Comparison of ENCODE assay signal across 14 mouse cellular contexts in the genomic region with DNA sequence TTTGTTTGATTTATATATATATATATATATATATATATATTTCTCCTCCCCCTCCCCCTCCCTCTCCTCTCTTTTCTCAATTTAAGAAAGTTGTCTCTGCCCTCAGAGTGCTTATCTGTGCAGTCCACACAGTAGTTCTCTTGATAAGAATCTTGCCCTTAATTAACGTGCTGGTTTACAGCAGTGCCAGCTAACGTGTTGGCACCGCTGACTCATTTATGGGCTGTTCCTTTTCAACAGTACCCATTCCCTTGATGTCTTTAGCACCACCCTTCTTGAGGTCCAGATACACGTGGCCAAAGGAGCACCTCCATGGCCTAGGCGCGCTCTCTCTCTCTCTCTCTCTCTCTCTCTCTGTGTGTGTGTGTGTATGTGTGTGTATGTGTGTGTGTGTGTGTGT. TPM values are rescaled to one million over a fixed set of nuclear protein-coding genes. Genes with fewer than 3 reads are reported as not detected.
DNase-seq lines count a peak whose midpoint lies in the region; ATAC-seq and TF ChIP-seq lines count a peak whose summit lies in the region.
"Had no signal": no experiment of that assay in that cellular context is flagged by ENCODE, and none has a peak within 500 bp of the region (broad histone marks: within the 10 kb centered on the region; RNA-seq: fewer than 3 reads in every experiment).

No protein-coding gene starts in this region.

- peak overlapping the region; percentile 53 for H3K4me2 ChIP-seq in liver, embryonic 15.5 days
- no peak overlapping the region for H3K4me2 ChIP-seq in hindbrain, embryonic 16.5 days (ENCODE audit: low read length)
- H3K4me2 ChIP-seq: heart, embryonic 15.5 days; hindbrain, embryonic 13.5 days had no signal

- no peak overlapping the region; the same call in 1 of the 2 replicates for H3K4me3 ChIP-seq in G1E (ENCODE audit: low read depth, low read length)
- no peak overlapping the region for H3K4me3 ChIP-seq in liver, embryonic 15.5 days (replicated peaks)
- H3K4me3 ChIP-seq in hindbrain, embryonic 16.5 days (ENCODE audit: low read length), result no peak overlapping the region
- H3K4me3 ChIP-seq: heart, embryonic 15.5 days; hindbrain, embryonic 13.5 days had no signal

- H3K27ac ChIP-seq in liver, embryonic 15.5 days (replicated peaks), result peak overlapping the region; percentile 93
- H3K27ac ChIP-seq in hindbrain, embryonic 16.5 days (ENCODE audit: low read depth, low read length), result no peak overlapping the region
- H3K27ac ChIP-seq: heart, embryonic 15.5 days; hindbrain, embryonic 13.5 days had no signal

- H3K9me3 ChIP-seq in G1E (replicated peaks), result no peaks in the 10 kb centered on the region
- H3K9me3 ChIP-seq in liver, embryonic 15.5 days (replicated peaks), result no peaks in the 10 kb centered on the region
- H3K9me3 ChIP-seq in hindbrain, embryonic 16.5 days (ENCODE audit: control insufficient read depth, low read length), result no peaks in the 10 kb centered on the region
- H3K9me3 ChIP-seq: heart, embryonic 15.5 days; hindbrain, embryonic 13.5 days had no signal

- ATAC-seq in G1E (ENCODE audit: extremely low read depth, insufficient number of reproducible peaks, low FRiP score, poor library complexity, severe bottlenecking), result peak; percentile 90
- peak; percentile 62 for ATAC-seq in granulocyte monocyte progenitor cell, adult 5-6 weeks (replicated peaks; ENCODE audit: poor library complexity, severe bottlenecking)
- peak; percentile 89 for ATAC-seq in liver, embryonic 15.5 days (ENCODE audit: insufficient read depth)
- no peak for ATAC-seq in hindbrain, embryonic 16.5 days

- no peak for TF ChIP-seq CTCF in G1E (IDR thresholded peaks at IDR 0.05; ENCODE audit: low read depth, low read length)

- DNase-seq in 416B (ENCODE audit: low read depth) (peak; percentile 99), G1E (ENCODE audit: low spot score) (peak; percentile 30)
- no peak for DNase-seq in adrenal gland, adult 2 months
- no peak for DNase-seq in cerebellum, adult 18-20 months
- no peak for DNase-seq in layer of hippocampus, postnatal 25 days (ENCODE audit: extremely low spot score in 1 of 2, low spot score in 1 of 2)
- DNase-seq: cerebellum, adult 2 months; lung, postnatal 10 days; midbrain, embryonic 14.5 days; right cerebral cortex, postnatal 25 days had no signal

- peaks cover 59% of the 10 kb centered on the region for H3K4me1 ChIP-seq in G1E (ENCODE audit: insufficient read depth, low read depth, low read length)
- H3K4me1 ChIP-seq in liver, embryonic 15.5 days (replicated peaks), result peaks cover 57% of the 10 kb centered on the region
- H3K4me1 ChIP-seq in hindbrain, embryonic 16.5 days (ENCODE audit: control insufficient read depth, insufficient read depth, low read depth, low read length), result no peaks in the 10 kb centered on the region
- H3K4me1 ChIP-seq: hindbrain, embryonic 13.5 days had no signal

- H3K27me3 ChIP-seq in G1E (ENCODE audit: insufficient read depth, low read length), result no peaks in the 10 kb centered on the region
- no peaks in the 10 kb centered on the region for H3K27me3 ChIP-seq in liver, embryonic 15.5 days
- H3K27me3 ChIP-seq in hindbrain, embryonic 16.5 days (replicated peaks; ENCODE audit: control insufficient read depth, insufficient read depth, low read length), result no peaks in the 10 kb centered on the region
- H3K27me3 ChIP-seq: heart, embryonic 15.5 days; hindbrain, embryonic 13.5 days had no signal

- H3K36me3 ChIP-seq in G1E (replicated peaks), result peaks cover 47% of the 10 kb centered on the region
- H3K36me3 ChIP-seq in liver, embryonic 15.5 days (replicated peaks), result peaks cover 20% of the 10 kb centered on the region; the same call in 1 of the 2 replicates
- no peaks in the 10 kb centered on the region for H3K36me3 ChIP-seq in hindbrain, embryonic 16.5 days (ENCODE audit: control insufficient read depth, insufficient read depth, low read length)
- H3K36me3 ChIP-seq: heart, embryonic 15.5 days had no signal

- WGBS in liver, embryonic 15.5 days (ENCODE audit: insufficient replicate concordance), result 24% methylated on average over 6 of the region's 6 CpGs
- 86% methylated on average over 6 of the region's 6 CpGs for WGBS in hindbrain, embryonic 16.5 days

- H3K9ac ChIP-seq in liver, embryonic 15.5 days, result 0 out of 2 replicates have a peak overlapping the region, but pooled peaks have one; percentile 6
- no peak overlapping the region for H3K9ac ChIP-seq in hindbrain, embryonic 16.5 days (ENCODE audit: low read depth, low read length)
- H3K9ac ChIP-seq: heart, embryonic 15.5 days; hindbrain, embryonic 13.5 days had no signal

RNA-seq across cellular contexts. Expression of a gene that starts 14.0 kb away (rescaled TPM):
- 122 and 152 TPM in 2 replicates for total RNA-seq in G1E (2014; fragmentation: Nextera tagmentation)
- 76.7 and 90.2 TPM in 2 replicates for total RNA-seq in G1E (2017)
- 21.6 and 24.1 TPM in 2 replicates for polyA plus RNA-seq in G1E (2012)
- 36.6 and 44.6 TPM in 2 replicates for total RNA-seq in granulocyte monocyte progenitor cell, adult 5-6 weeks (2014; fragmentation: Nextera tagmentation)
- total RNA-seq in granulocyte monocyte progenitor cell, adult 5-6 weeks (2017), result 26.7 and 39.9 TPM in 2 replicates
- polyA plus RNA-seq in liver, embryonic 15.5 days (2015; fragmentation: Nextera tagmentation; extraction: Ambion mirVana), result 18.4 and 21.7 TPM in 2 replicates
- polyA plus RNA-seq in hindbrain, embryonic 16.5 days (2015; fragmentation: Nextera tagmentation; extraction: Ambion mirVana), result 22.6 and 27.3 TPM in 2 replicates
- 10 to 100 TPM; 23.0 to 33.8 TPM for total RNA-seq in adrenal gland, adult 2 months (2021)
- polyA plus RNA-seq in adrenal gland, adult 2 months (2012; rRNA removed), result 9.8 and 10.4 TPM in 2 replicates
- total RNA-seq in layer of hippocampus, postnatal 25 days (2021), result 10 to 100 TPM; 40.5 to 45.8 TPM

RNA-seq across cellular contexts. Expression of a gene that starts 47.1 kb away (rescaled TPM):
- 53.6 and 54.1 TPM in 2 replicates for total RNA-seq in G1E (2014; fragmentation: Nextera tagmentation)
- total RNA-seq in G1E (2017), result 68.0 and 74.6 TPM in 2 replicates
- polyA plus RNA-seq in G1E (2012), result 19.5 and 21.9 TPM in 2 replicates
- 119 and 163 TPM in 2 replicates for total RNA-seq in granulocyte monocyte progenitor cell, adult 5-6 weeks (2014; fragmentation: Nextera tagmentation)
- 91.6 and 103 TPM in 2 replicates for total RNA-seq in granulocyte monocyte progenitor cell, adult 5-6 weeks (2017)
- 32.5 and 34.1 TPM in 2 replicates for polyA plus RNA-seq in liver, embryonic 15.5 days (2015; fragmentation: Nextera tagmentation; extraction: Ambion mirVana)
- polyA plus RNA-seq in hindbrain, embryonic 16.5 days (2015; fragmentation: Nextera tagmentation; extraction: Ambion mirVana), result 35.8 and 37.3 TPM in 2 replicates
- total RNA-seq in adrenal gland, adult 2 months (2021), result 10 to 100 TPM; 42.6 to 57.1 TPM
- polyA plus RNA-seq in adrenal gland, adult 2 months (2012; rRNA removed), result 35.4 and 41.9 TPM in 2 replicates
- total RNA-seq in layer of hippocampus, postnatal 25 days (2021), result 10 to 100 TPM; 10.4 to 12.6 TPM

RNA-seq across cellular contexts. Expression of a gene that starts 47.5 kb away (rescaled TPM):
- total RNA-seq in G1E (2014; fragmentation: Nextera tagmentation) (4.0 and 11.2 TPM in 2 replicates), G1E (2017) (4.0 and 8.7 TPM in 2 replicates)
- 1.2 TPM in 2 replicates for polyA plus RNA-seq in G1E (2012)
- total RNA-seq in granulocyte monocyte progenitor cell, adult 5-6 weeks (2014; fragmentation: Nextera tagmentation), result 0.21 and 1.5 TPM in 2 replicates
- 0.34 and 0.72 TPM in 2 replicates for total RNA-seq in granulocyte monocyte progenitor cell, adult 5-6 weeks (2017)
- polyA plus RNA-seq in liver, embryonic 15.5 days (2015; fragmentation: Nextera tagmentation; extraction: Ambion mirVana), result 0.29 and 0.67 TPM in 2 replicates
- 4.5 and 4.7 TPM in 2 replicates for polyA plus RNA-seq in hindbrain, embryonic 16.5 days (2015; fragmentation: Nextera tagmentation; extraction: Ambion mirVana)
- 1 to 10 TPM; 2.8 to 4.4 TPM for total RNA-seq in adrenal gland, adult 2 months (2021)
- polyA plus RNA-seq in adrenal gland, adult 2 months (2012; rRNA removed), result 17.3 and 23.6 TPM in 2 replicates
- 1 to 10 TPM; 1.7 to 3.5 TPM for total RNA-seq in layer of hippocampus, postnatal 25 days (2021)

RNA-seq across cellular contexts. Expression of a gene that starts 57.4 kb away (rescaled TPM):
- total RNA-seq in G1E (2014; fragmentation: Nextera tagmentation) (not detected in 2 replicates), G1E (2017) (0.33 and 0.46 TPM in 2 replicates)
- polyA plus RNA-seq in G1E (2012), result 0.03 TPM in 1 of 2 replicates, not detected in the other
- 0.36 TPM in 1 of 2 replicates, not detected in the other for total RNA-seq in granulocyte monocyte progenitor cell, adult 5-6 weeks (2014; fragmentation: Nextera tagmentation)
- total RNA-seq in granulocyte monocyte progenitor cell, adult 5-6 weeks (2017), result 0.98 and 1.5 TPM in 2 replicates
- 0.10 and 0.20 TPM in 2 replicates for polyA plus RNA-seq in liver, embryonic 15.5 days (2015; fragmentation: Nextera tagmentation; extraction: Ambion mirVana)
- 1.0 and 1.2 TPM in 2 replicates for polyA plus RNA-seq in hindbrain, embryonic 16.5 days (2015; fragmentation: Nextera tagmentation; extraction: Ambion mirVana)
- 1 to 10 TPM; 1.4 to 3.9 TPM for total RNA-seq in adrenal gland, adult 2 months (2021)
- polyA plus RNA-seq in adrenal gland, adult 2 months (2012; rRNA removed), result 1.2 and 2.6 TPM in 2 replicates
- total RNA-seq in layer of hippocampus, postnatal 25 days (2021), result 10 to 100 TPM; 19.3 to 25.6 TPM

Comparison
In these comparisons a context has a peak if more than half of its experiments do, and no peak if none do; other contexts are left out.
1. DNase-seq: peak in 416B (single experiment) and G1E (single experiment); none in adrenal gland, adult 2 months (single experiment), cerebellum, adult 18-20 months (0 of 2) and layer of hippocampus, postnatal 25 days (0 of 2).